Mouse (Mus musculus) embryonic fibroblast, embryonic 13.5 days (primary cell): ENCODE results near the gene Rufy3.

Experiments
- CTCF ChIP-seq: IDR thresholded peaks from 2 replicates; pipeline ENCODE4 v1.5.1; 2011; ENCODE audit warnings: mild to moderate bottlenecking, control low read depth, low read length, moderate library complexity, borderline replicate concordance; ENCODE audit not compliant: insufficient read depth
- POLR2A ChIP-seq: IDR thresholded peaks from 2 replicates; pipeline ENCODE4 v1.6.1; 2011; ENCODE audit warnings: low read depth, mild to moderate bottlenecking, control low read depth, low read length, moderate library complexity

GRCm38 (mm10) chr5:88534697-88535096 lies 30.1 kb upstream of the Rufy3 start:
- no peak for TF ChIP-seq POLR2A
- TF ChIP-seq CTCF, result no peak
